Mouse (Mus musculus): ENCODE results near the gene Sp1.

DNA sequence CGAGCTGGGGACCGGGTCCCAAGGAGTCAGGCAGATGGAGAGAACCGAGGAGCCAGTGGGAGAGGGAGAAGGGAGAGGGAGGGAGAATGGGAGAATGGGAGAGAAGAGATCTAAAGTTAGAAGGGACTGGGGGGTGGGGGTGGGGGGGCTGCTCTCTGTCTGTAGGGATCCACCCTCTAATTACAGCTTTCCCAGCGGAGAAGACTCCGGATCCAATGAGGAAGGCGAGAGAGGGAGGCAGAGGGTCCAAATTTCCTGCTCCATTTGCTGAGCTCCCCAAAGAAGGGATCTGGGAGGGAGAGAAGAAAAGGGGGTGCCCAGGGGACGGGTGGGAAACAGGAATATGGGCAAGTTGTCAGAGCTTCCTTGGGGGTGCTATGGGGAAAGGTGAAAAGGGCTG is 39.7 kb upstream of the Sp1 start:
- TF ChIP-seq TAL1 (conservative IDR thresholded peaks at IDR 0.05; ENCODE audit: low read depth, low read length) (no peak), CTCF (IDR thresholded peaks at IDR 0.05; ENCODE audit: low read depth, low read length) (no peak), POLR2AphosphoS5 (IDR thresholded peaks at IDR 0.05; ENCODE audit: insufficient replicate concordance, low read depth, low read length) (no peak), GATA1 (IDR thresholded peaks at IDR 0.05; ENCODE audit: borderline replicate concordance, low read length) (no peak), GATA2 (IDR thresholded peaks at IDR 0.05; ENCODE audit: borderline replicate concordance, low read depth, low read length) (no peak)
